Mouse (Mus musculus) activated CD4-positive, CD25-positive, alpha-beta regulatory T cell, adult 9 weeks (primary cell): Measurements from ENCODE around the gene Dmrtb1. TPM values are rescaled to one million over a fixed set of nuclear protein-coding genes. Genes with fewer than 3 reads are reported as not detected.

Source experiments
- polyA plus RNA-seq: library from polyadenylated mRNA; unstranded; fragments of 100-300 nt; shearing (Covaris generic); gene quantifications from one replicate; pipeline ENCODE4 v1.2.1, GENCODE M21; 2017

The Dmrtb1 gene
- not detected for polyA plus RNA-seq

DNA sequence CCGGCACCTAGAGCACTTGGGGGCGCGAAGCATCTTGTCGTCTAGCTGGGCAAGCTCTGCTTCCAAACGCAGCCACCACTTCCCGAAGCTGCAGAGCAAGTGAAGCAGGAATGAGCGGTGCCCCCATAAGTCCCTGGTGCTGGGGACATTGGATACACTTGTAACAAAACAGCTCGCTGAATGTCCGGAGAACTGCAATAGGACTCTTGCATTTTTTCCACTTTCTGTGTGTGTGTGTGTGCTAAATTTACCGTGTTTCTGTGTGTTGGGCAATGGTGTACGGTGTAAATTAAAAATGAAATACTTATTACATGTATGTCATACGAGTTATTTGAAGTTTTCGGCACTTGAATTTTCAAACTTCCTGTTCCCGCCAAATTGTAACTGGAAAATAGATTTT lies at the start of gene Dmrtb1:
Gene Dmrtb1, minus strand, starts transcription at position 101 of the 400 bp plus-strand sequence.

Other genes starting within 250 kb of the Dmrtb1 start
- gene Glis1, start 249.6 kb downstream of the Dmrtb1 start, polyA plus RNA-seq, result 0.39 TPM
- gene Lrp8, start 118.0 kb upstream of the Dmrtb1 start, polyA plus RNA-seq, result 0.60 TPM
- 155 TPM for gene Magoh, start 195.5 kb upstream of the Dmrtb1 start, polyA plus RNA-seq
- gene 0610037L13Rik, start 205.6 kb upstream of the Dmrtb1 start, polyA plus RNA-seq, result 66.7 TPM
- gene Cpt2, start 239.4 kb upstream of the Dmrtb1 start, polyA plus RNA-seq, result 26.1 TPM